Mouse (Mus musculus): Measurements from ENCODE around the gene Adgrl3. TPM values are rescaled to one million over a fixed set of nuclear protein-coding genes. Genes with fewer than 3 reads are reported as not detected.
A peak's percentile ranks its signal among the peaks of the same experiment; 100 is the strongest.

The Adgrl3 gene
- polyA plus RNA-seq, 1 experiment from 2014 or later, result 20.4 TPM

- Histone ChIP-seq H3K9me3 (replicated peaks) (no peaks in the 10 kb centered on the region), H3K4me3 (replicated peaks) (no peak overlapping the region), H3K36me3 (no peaks in the 10 kb centered on the region), H3K9ac (no peak overlapping the region), H3K4me1 (no peaks in the 10 kb centered on the region), H3K4me2 (no peak overlapping the region), H3K27me3 (no peaks in the 10 kb centered on the region), H3K27ac (no peak overlapping the region)
- 87% methylated on average over 12 of the region's 12 CpGs for WGBS
- no peak for ATAC-seq (replicated peaks; ENCODE audit: low FRiP score)
These were observed 139.1 kb downstream of the Adgrl3 start for GRCm38 (mm10) chr5:81159013-81159412.

GRCm38 (mm10) chr5:81160431-81160830, 140.5 kb downstream of the Adgrl3 start:
- ATAC-seq (replicated peaks; ENCODE audit: low FRiP score), result no peak
- Histone ChIP-seq H3K36me3 (no peaks in the 10 kb centered on the region), H3K9ac (no peak overlapping the region), H3K4me1 (no peaks in the 10 kb centered on the region), H3K27me3 (no peaks in the 10 kb centered on the region), H3K4me2 (no peak overlapping the region), H3K27ac (no peak overlapping the region), H3K4me3 (replicated peaks) (no peak overlapping the region), H3K9me3 (replicated peaks) (no peaks in the 10 kb centered on the region)
- WGBS, result 87% methylated on average over 6 of the region's 6 CpGs

GRCm38 (mm10) chr5:81188871-81189485, 169.0 kb downstream of the Adgrl3 start:
- 27% methylated on average over 4 of the region's 4 CpGs for WGBS
- H3K4me3 ChIP-seq (replicated peaks), result no peak overlapping the region
- H3K36me3 ChIP-seq, result no peaks in the 10 kb centered on the region
- 0 out of 2 replicates have a peak, but pooled peaks cover 5% of the 10 kb centered on the region for H3K4me1 ChIP-seq
- H3K4me2 ChIP-seq, result no peak overlapping the region
- H3K9ac ChIP-seq, result no peak overlapping the region
- no peaks in the 10 kb centered on the region for H3K27me3 ChIP-seq
- ATAC-seq (replicated peaks; ENCODE audit: low FRiP score), result peak; percentile 58
- H3K9me3 ChIP-seq (replicated peaks), result no peaks in the 10 kb centered on the region
- H3K27ac ChIP-seq, result peak overlapping the region; percentile 48; the same call in 1 of the 2 replicates

GRCm38 (mm10) chr5:81200354-81200753, 180.4 kb downstream of the Adgrl3 start:
- H3K27ac ChIP-seq, result no peak overlapping the region
- H3K27me3 ChIP-seq, result no peaks in the 10 kb centered on the region
- no peaks in the 10 kb centered on the region for H3K4me1 ChIP-seq
- H3K4me2 ChIP-seq, result no peak overlapping the region
- H3K36me3 ChIP-seq, result no peaks in the 10 kb centered on the region
- no peaks in the 10 kb centered on the region for H3K9me3 ChIP-seq (replicated peaks)
- ATAC-seq (replicated peaks; ENCODE audit: low FRiP score), result no peak
- no peak overlapping the region for H3K4me3 ChIP-seq (replicated peaks)
- no peak overlapping the region for H3K9ac ChIP-seq

- no peaks in the 10 kb centered on the region for H3K27me3 ChIP-seq
- H3K9ac ChIP-seq, result no peak overlapping the region
- no peaks in the 10 kb centered on the region for H3K9me3 ChIP-seq (replicated peaks)
- no peak for ATAC-seq (replicated peaks; ENCODE audit: low FRiP score)
- no peak overlapping the region for H3K4me3 ChIP-seq (replicated peaks)
- no peak overlapping the region for H3K27ac ChIP-seq
- H3K4me2 ChIP-seq, result no peak overlapping the region
- H3K4me1 ChIP-seq, result no peaks in the 10 kb centered on the region
- no peaks in the 10 kb centered on the region for H3K36me3 ChIP-seq
- 85% methylated on average over 4 of the region's 4 CpGs for WGBS
These were observed 181.9 kb downstream of the Adgrl3 start for GRCm38 (mm10) chr5:81201885-81202284.

- Histone ChIP-seq H3K27ac (no peak overlapping the region), H3K4me3 (replicated peaks) (no peak overlapping the region), H3K27me3 (no peaks in the 10 kb centered on the region), H3K9ac (no peak overlapping the region), H3K36me3 (no peaks in the 10 kb centered on the region), H3K9me3 (replicated peaks) (no peaks in the 10 kb centered on the region), H3K4me2 (no peak overlapping the region), H3K4me1 (no peaks in the 10 kb centered on the region)
- ATAC-seq (replicated peaks; ENCODE audit: low FRiP score), result no peak
- WGBS, result 80% methylated on average over 2 of the region's 2 CpGs
These were observed 198.6 kb downstream of the Adgrl3 start for GRCm38 (mm10) chr5:81218500-81219057.

GRCm38 (mm10) chr5:81224465-81224864, 204.5 kb downstream of the Adgrl3 start:
- 83% methylated on average over 6 of the region's 6 CpGs for WGBS
- H3K27me3 ChIP-seq, result no peaks in the 10 kb centered on the region
- no peaks in the 10 kb centered on the region for H3K9me3 ChIP-seq (replicated peaks)
- no peak overlapping the region for H3K9ac ChIP-seq
- H3K36me3 ChIP-seq, result no peaks in the 10 kb centered on the region
- H3K4me3 ChIP-seq (replicated peaks), result no peak overlapping the region
- no peak overlapping the region for H3K27ac ChIP-seq
- H3K4me1 ChIP-seq, result no peaks in the 10 kb centered on the region
- ATAC-seq (replicated peaks; ENCODE audit: low FRiP score), result no peak
- no peak overlapping the region for H3K4me2 ChIP-seq

- no peaks in the 10 kb centered on the region for H3K9me3 ChIP-seq (replicated peaks)
- H3K4me3 ChIP-seq (replicated peaks), result no peak overlapping the region
- H3K9ac ChIP-seq, result no peak overlapping the region
- H3K27me3 ChIP-seq, result no peaks in the 10 kb centered on the region
- no peak for ATAC-seq (replicated peaks; ENCODE audit: low FRiP score)
- H3K36me3 ChIP-seq, result no peaks in the 10 kb centered on the region
- H3K27ac ChIP-seq, result no peak overlapping the region
- 91% methylated on average over 2 of the region's 2 CpGs for WGBS
- no peak overlapping the region for H3K4me2 ChIP-seq
- H3K4me1 ChIP-seq, result no peaks in the 10 kb centered on the region
These were observed 205.5 kb downstream of the Adgrl3 start for GRCm38 (mm10) chr5:81225486-81225885.

- no peaks in the 10 kb centered on the region for H3K4me1 ChIP-seq
- H3K9me3 ChIP-seq (replicated peaks), result no peaks in the 10 kb centered on the region
- no peak overlapping the region for H3K4me3 ChIP-seq (replicated peaks)
- H3K9ac ChIP-seq, result no peak overlapping the region
- no peak overlapping the region for H3K27ac ChIP-seq
- no peak for ATAC-seq (replicated peaks; ENCODE audit: low FRiP score)
- H3K36me3 ChIP-seq, result no peaks in the 10 kb centered on the region
- no peak overlapping the region for H3K4me2 ChIP-seq
- no peaks in the 10 kb centered on the region for H3K27me3 ChIP-seq
These were observed 207.3 kb downstream of the Adgrl3 start for GRCm38 (mm10) chr5:81227256-81227655.

- Histone ChIP-seq H3K27me3 (no peaks in the 10 kb centered on the region), H3K9ac (no peak overlapping the region), H3K4me1 (no peaks in the 10 kb centered on the region), H3K27ac (no peak overlapping the region), H3K9me3 (replicated peaks) (no peaks in the 10 kb centered on the region), H3K36me3 (no peaks in the 10 kb centered on the region), H3K4me2 (no peak overlapping the region), H3K4me3 (replicated peaks) (no peak overlapping the region)
- peak; percentile 85 for ATAC-seq (replicated peaks; ENCODE audit: low FRiP score)
- 42% methylated on average over 5 of the region's 5 CpGs for WGBS
These were observed 228.8 kb downstream of the Adgrl3 start for GRCm38 (mm10) chr5:81248724-81249123.

GRCm38 (mm10) chr5:81256091-81256490, 236.2 kb downstream of the Adgrl3 start:
- no peak for ATAC-seq (replicated peaks; ENCODE audit: low FRiP score)
- WGBS, result 92% methylated on average over 3 of the region's 3 CpGs
- Histone ChIP-seq H3K9ac (no peak overlapping the region), H3K27me3 (no peaks in the 10 kb centered on the region), H3K4me1 (no peaks in the 10 kb centered on the region), H3K9me3 (replicated peaks) (no peaks in the 10 kb centered on the region), H3K4me3 (replicated peaks) (no peak overlapping the region), H3K27ac (no peak overlapping the region), H3K36me3 (no peaks in the 10 kb centered on the region), H3K4me2 (no peak overlapping the region)

GRCm38 (mm10) chr5:81269689-81270088, 249.8 kb downstream of the Adgrl3 start:
- ATAC-seq (replicated peaks; ENCODE audit: low FRiP score), result no peak
- no peak overlapping the region for H3K4me3 ChIP-seq (replicated peaks)
- H3K4me1 ChIP-seq, result no peaks in the 10 kb centered on the region
- no peaks in the 10 kb centered on the region for H3K27me3 ChIP-seq
- no peak overlapping the region for H3K27ac ChIP-seq
- H3K9me3 ChIP-seq (replicated peaks), result no peaks in the 10 kb centered on the region
- no peaks in the 10 kb centered on the region for H3K36me3 ChIP-seq
- 89% methylated on average over 3 of the region's 3 CpGs for WGBS
- no peak overlapping the region for H3K4me2 ChIP-seq
- H3K9ac ChIP-seq, result no peak overlapping the region

All from kidney, embryonic 15.5 days (tissue).